ENCODE assay signal across 10 mouse cellular contexts in the genomic region with DNA sequence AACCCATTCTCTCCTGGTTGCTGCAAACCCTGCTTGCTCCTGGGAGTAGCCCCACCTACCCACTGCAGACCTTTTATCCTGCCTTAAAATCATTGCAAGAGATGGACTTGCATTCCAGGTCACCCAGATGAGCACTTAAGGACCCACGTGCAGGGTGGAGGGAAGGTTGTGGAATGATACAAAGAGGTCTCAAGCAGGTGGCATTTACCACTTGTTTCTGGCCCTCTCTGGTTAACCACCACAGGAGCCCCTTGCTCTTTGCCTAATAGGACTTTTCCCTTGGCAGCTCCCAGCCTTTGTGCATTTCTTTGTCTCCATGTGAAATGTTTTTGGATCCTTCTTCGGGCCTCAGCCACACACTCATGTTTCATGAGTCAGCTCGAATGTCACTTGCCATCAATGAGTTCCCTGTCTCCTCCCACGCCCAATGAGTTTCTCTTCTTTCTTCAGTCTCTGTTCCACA. TPM values are rescaled to one million over a fixed set of nuclear protein-coding genes. Genes with fewer than 3 reads are reported as not detected.
DNase-seq lines count a peak whose midpoint lies in the region; ATAC-seq and TF ChIP-seq lines count a peak whose summit lies in the region.
"Had no signal": no experiment of that assay in that cellular context is flagged by ENCODE, and none has a peak within 500 bp of the region (broad histone marks: within the 10 kb centered on the region; RNA-seq: fewer than 3 reads in every experiment).

No protein-coding gene starts in this region.

- H3K4me2 ChIP-seq in kidney, embryonic 16.5 days (replicated peaks; ENCODE audit: low read depth, low read length): no peak overlapping the region
- H3K4me2 ChIP-seq in limb, embryonic 13.5 days (replicated peaks): no peak overlapping the region
- H3K4me2 ChIP-seq: forebrain, embryonic 15.5 days; hindbrain, embryonic 15.5 days had no signal

- no peaks in the 10 kb centered on the region for H3K9me3 ChIP-seq in kidney, embryonic 16.5 days (ENCODE audit: low read length)
- no peaks in the 10 kb centered on the region for H3K9me3 ChIP-seq in embryonic facial prominence, embryonic 10.5 days
- H3K9me3 ChIP-seq in limb, embryonic 13.5 days: no peaks in the 10 kb centered on the region
- H3K9me3 ChIP-seq: forebrain, embryonic 15.5 days; hindbrain, embryonic 15.5 days had no signal

- 24% methylated on average over 4 of the region's 4 CpGs for WGBS in kidney, embryonic 16.5 days
- WGBS in embryonic facial prominence, embryonic 10.5 days: 27% methylated on average over 4 of the region's 4 CpGs
- 38% methylated on average over 4 of the region's 4 CpGs for WGBS in limb, embryonic 13.5 days
- WGBS in thymus, adult 2 months: 32% methylated on average over 4 of the region's 4 CpGs

- TF ChIP-seq CTCF in thymus, adult 2 months (IDR thresholded peaks at IDR 0.05; ENCODE audit: borderline replicate concordance, control insufficient read depth, extremely low read depth, insufficient read depth, low read length, poor library complexity): no peak

- H3K27me3 ChIP-seq in kidney, embryonic 16.5 days (ENCODE audit: insufficient read depth, low read length): no peaks in the 10 kb centered on the region
- H3K27me3 ChIP-seq in embryonic facial prominence, embryonic 10.5 days (replicated peaks; ENCODE audit: low read depth, poor library complexity, severe bottlenecking): no peaks in the 10 kb centered on the region
- H3K27me3 ChIP-seq in limb, embryonic 13.5 days: no peaks in the 10 kb centered on the region
- no peaks in the 10 kb centered on the region for H3K27me3 ChIP-seq in thymus, adult 2 months (ENCODE audit: control insufficient read depth, insufficient read depth, low read length)
- H3K27me3 ChIP-seq: forebrain, embryonic 15.5 days; hindbrain, embryonic 15.5 days had no signal

- peak; percentile 65; the same call in 1 of the 2 replicates for ATAC-seq in kidney, embryonic 16.5 days (ENCODE audit: low FRiP score, low TSS enrichment)
- peak; percentile 28; the same call in 1 of the 2 replicates for ATAC-seq in limb, embryonic 13.5 days (ENCODE audit: low FRiP score, low read depth)
- ATAC-seq: forebrain, embryonic 15.5 days had no signal

- H3K4me3 ChIP-seq in kidney, embryonic 16.5 days (ENCODE audit: low read length): no peak overlapping the region
- no peak overlapping the region for H3K4me3 ChIP-seq in embryonic facial prominence, embryonic 10.5 days
- no peak overlapping the region for H3K4me3 ChIP-seq in limb, embryonic 13.5 days
- no peak overlapping the region for H3K4me3 ChIP-seq in thymus, adult 2 months (ENCODE audit: control insufficient read depth, insufficient read depth, low read length)
- H3K4me3 ChIP-seq: forebrain, embryonic 15.5 days; hindbrain, embryonic 15.5 days had no signal

- no peak for DNase-seq in kidney, adult 9 months
- DNase-seq in Muller cell, postnatal 12 days (ENCODE audit: inconsistent ontology term): peak; percentile 88
- DNase-seq in embryonic facial prominence, embryonic 10.5 days (ENCODE audit: low spot score): peak; percentile 21
- no peak for DNase-seq in thymus, adult 2 months
- no peak for DNase-seq in right cerebral cortex, adult 2 months (ENCODE audit: low spot score in 2 of 2)
- DNase-seq: lung, postnatal 10 days had no signal

- peak overlapping the region; percentile 14; the same call in 1 of the 2 replicates for H3K27ac ChIP-seq in kidney, embryonic 16.5 days (ENCODE audit: low read length)
- peak overlapping the region; percentile 72 for H3K27ac ChIP-seq in embryonic facial prominence, embryonic 10.5 days (replicated peaks)
- no peak overlapping the region for H3K27ac ChIP-seq in limb, embryonic 13.5 days
- no peak overlapping the region for H3K27ac ChIP-seq in thymus, adult 2 months (ENCODE audit: control insufficient read depth, insufficient read depth, low read length)
- H3K27ac ChIP-seq: forebrain, embryonic 15.5 days; hindbrain, embryonic 15.5 days had no signal

- peaks cover 9% of the 10 kb centered on the region; the same call in 1 of the 2 replicates for H3K4me1 ChIP-seq in kidney, embryonic 16.5 days (ENCODE audit: insufficient read depth, low read length)
- peaks cover 23% of the 10 kb centered on the region for H3K4me1 ChIP-seq in embryonic facial prominence, embryonic 10.5 days
- peaks cover 21% of the 10 kb centered on the region for H3K4me1 ChIP-seq in limb, embryonic 13.5 days
- peaks cover 4% of the 10 kb centered on the region; the same call in 1 of the 2 replicates for H3K4me1 ChIP-seq in thymus, adult 2 months (replicated peaks; ENCODE audit: control insufficient read depth, insufficient read depth, low read length)
- H3K4me1 ChIP-seq: forebrain, embryonic 15.5 days had no signal

- H3K36me3 ChIP-seq in kidney, embryonic 16.5 days (ENCODE audit: insufficient read depth, low read length): no peaks in the 10 kb centered on the region
- no peaks in the 10 kb centered on the region for H3K36me3 ChIP-seq in embryonic facial prominence, embryonic 10.5 days (replicated peaks)
- no peaks in the 10 kb centered on the region for H3K36me3 ChIP-seq in limb, embryonic 13.5 days
- H3K36me3 ChIP-seq in thymus, adult 2 months (ENCODE audit: control insufficient read depth, insufficient read depth, low read length): no peaks in the 10 kb centered on the region
- H3K36me3 ChIP-seq: forebrain, embryonic 15.5 days; hindbrain, embryonic 15.5 days had no signal

- TF ChIP-seq POLR2A in thymus, adult 2 months (IDR thresholded peaks at IDR 0.05; ENCODE audit: control insufficient read depth, extremely low read depth, insufficient read depth, low read length, poor library complexity): no peak

- H3K9ac ChIP-seq in kidney, embryonic 16.5 days (replicated peaks; ENCODE audit: low read length): no peak overlapping the region
- no peak overlapping the region for H3K9ac ChIP-seq in limb, embryonic 13.5 days
- H3K9ac ChIP-seq: forebrain, embryonic 15.5 days; hindbrain, embryonic 15.5 days had no signal

RNA-seq across cellular contexts. Expression of a gene that starts 39.7 kb away (rescaled TPM):
- polyA plus RNA-seq in kidney, embryonic 16.5 days (2015; fragmentation: Nextera tagmentation; extraction: Ambion mirVana): 4.1 and 5.8 TPM in 2 replicates
- polyA plus RNA-seq in embryonic facial prominence, embryonic 10.5 days (2016; fragmentation: Nextera tagmentation; extraction: Ambion mirVana): 6.2 and 7.0 TPM in 2 replicates
- polyA plus RNA-seq in limb, embryonic 13.5 days (2015; fragmentation: Nextera tagmentation; extraction: Ambion mirVana): 8.3 and 10.3 TPM in 2 replicates
- polyA plus RNA-seq in thymus, adult 2 months (2012; rRNA removed): 2.9 and 3.6 TPM in 2 replicates

Comparison
In these comparisons a context has a peak if more than half of its experiments do, and no peak if none do; other contexts are left out.
1. H3K27ac ChIP-seq: peak in kidney, embryonic 16.5 days (single experiment) and embryonic facial prominence, embryonic 10.5 days (single experiment); none in limb, embryonic 13.5 days (single experiment) and thymus, adult 2 months (single experiment).
2. DNase-seq: peak in Muller cell, postnatal 12 days (single experiment) and embryonic facial prominence, embryonic 10.5 days (single experiment); none in kidney, adult 9 months (single experiment), thymus, adult 2 months (single experiment) and right cerebral cortex, adult 2 months (0 of 2).